Mouse (Mus musculus): Measurements from ENCODE around the gene Adssl1.

GRCm38 (mm10) chr12:112632084-112632777 is 12.4 kb downstream of the Adssl1 start:
- TF ChIP-seq POLR2A (IDR thresholded peaks at IDR 0.05; ENCODE audit: insufficient read length, low read depth) = no peak
- TF ChIP-seq MAX (IDR thresholded peaks at IDR 0.05; ENCODE audit: low read depth) = no peak
- no peak for TF ChIP-seq MYOD1 (IDR thresholded peaks at IDR 0.05; ENCODE audit: control insufficient read depth in 1 of 3, insufficient read length in 2 of 3, low read depth in 2 of 3)
- TF ChIP-seq TCF12 (IDR thresholded peaks at IDR 0.05; ENCODE audit: insufficient read depth, poor library complexity, severe bottlenecking) = no peak
- no peak for TF ChIP-seq USF1 (IDR thresholded peaks at IDR 0.05; ENCODE audit: low read depth)
- TF ChIP-seq MYOG (IDR thresholded peaks at IDR 0.05; ENCODE audit: control insufficient read depth in 1 of 3, insufficient read depth in 1 of 3, insufficient read length in 2 of 3, low read depth in 2 of 3) = no peak
- no peak for TF ChIP-seq POLR2AphosphoS2 (IDR thresholded peaks at IDR 0.05; ENCODE audit: insufficient read length, low read depth)
- no peak for TF ChIP-seq CEBPB (IDR thresholded peaks at IDR 0.05; ENCODE audit: insufficient read depth, poor library complexity, severe bottlenecking)

All from myocyte (in vitro differentiated cells).